Mouse (Mus musculus): Measurements from ENCODE around the gene Lpcat2b.

- TF ChIP-seq USF1 (IDR thresholded peaks at IDR 0.05; ENCODE audit: low read depth) (no peak), MAX (IDR thresholded peaks at IDR 0.05; ENCODE audit: low read depth) (no peak), TCF3 (IDR thresholded peaks at IDR 0.05; ENCODE audit: insufficient read length, low read depth) (no peak), POLR2A (IDR thresholded peaks at IDR 0.05; ENCODE audit: insufficient read length, low read depth) (no peak), POLR2AphosphoS2 (IDR thresholded peaks at IDR 0.05; ENCODE audit: insufficient read length, low read depth) (no peak), MYOD1 (IDR thresholded peaks at IDR 0.05; ENCODE audit: control insufficient read depth in 1 of 3, insufficient read length in 2 of 3, low read depth in 2 of 3) (no peak), E2F4 (IDR thresholded peaks at IDR 0.05; ENCODE audit: insufficient read depth) (no peak), TCF12 (IDR thresholded peaks at IDR 0.05; ENCODE audit: insufficient read depth, poor library complexity, severe bottlenecking) (no peak), CEBPB (IDR thresholded peaks at IDR 0.05; ENCODE audit: insufficient read depth, poor library complexity, severe bottlenecking) (no peak), REST (IDR thresholded peaks at IDR 0.05; ENCODE audit: insufficient read depth, insufficient read length) (no peak), MYOG (IDR thresholded peaks at IDR 0.05; ENCODE audit: control insufficient read depth in 1 of 3, insufficient read depth in 1 of 3, insufficient read length in 2 of 3, low read depth in 2 of 3) (no peak)
Measured at GRCm38 (mm10) chr5:107389373-107389772, 42.0 kb upstream of the Lpcat2b start.
